Comparison of ENCODE assay signal across 12 mouse cellular contexts in genomic region chr4:98541591-98541990, GRCm38 (mm10).
"Had no signal": no experiment of that assay in that cellular context is flagged by ENCODE, and none has a peak within 500 bp of the region (broad histone marks: within the 10 kb centered on the region; RNA-seq: fewer than 3 reads in every experiment).

No protein-coding gene starts in this region.

- DNase-seq: liver, postnatal 0 days; lung, adult 2 months; lung, postnatal 14 days; lung, postnatal 36 days; right cerebral cortex, postnatal 25 days; spleen, adult 18-20 months; thymus, adult 2 months; thymus, postnatal 25 days; thymus, postnatal 4 days had no signal

- ATAC-seq: liver, postnatal 0 days; lung, postnatal 0 days; midbrain, embryonic 13.5 days; midbrain, embryonic 15.5 days had no signal
